Mouse (Mus musculus): ENCODE data around the gene Hmcn2. TPM values are rescaled to one million over a fixed set of nuclear protein-coding genes. Genes with fewer than 3 reads are reported as not detected.

Gene Hmcn2
- total and polyA plus RNA-seq, 2 experiments from 2014 or later: 0.54 to 0.68 TPM

DNA sequence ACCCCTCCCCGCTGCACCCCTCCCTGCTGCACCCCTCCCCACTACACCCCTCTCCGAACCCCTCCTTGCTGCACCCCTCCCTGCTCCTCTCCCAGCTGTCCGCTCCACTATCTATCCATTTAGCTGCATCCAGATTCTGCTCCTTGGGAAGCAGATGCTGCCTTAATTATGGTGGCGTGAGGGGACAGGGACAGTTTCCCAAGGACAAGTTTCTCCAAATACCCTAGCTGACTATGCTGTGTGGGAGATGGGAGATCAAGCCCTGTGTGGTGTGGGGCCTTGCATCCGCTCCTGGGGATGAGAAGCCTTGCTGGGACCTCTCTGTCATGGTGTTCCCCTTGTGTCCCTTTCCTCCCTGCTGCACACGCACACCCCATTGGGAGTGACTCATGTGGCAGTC is 39.2 kb upstream of the Hmcn2 start:
- Histone ChIP-seq H3K9ac (replicated peaks; ENCODE audit: low read length) (no peak overlapping the region), H3K9me3 (ENCODE audit: low read length) (no peaks in the 10 kb centered on the region), H3K27me3 (ENCODE audit: insufficient read depth, low read length) (no peaks in the 10 kb centered on the region), H3K4me2 (ENCODE audit: low read depth, low read length) (no peak overlapping the region), H3K4me3 (ENCODE audit: low read length) (no peak overlapping the region), H3K4me1 (ENCODE audit: insufficient read depth, low read length) (no peaks in the 10 kb centered on the region), H3K27ac (no peak overlapping the region), H3K36me3 (ENCODE audit: insufficient read depth, low read length) (no peaks in the 10 kb centered on the region)
- TF ChIP-seq CTCF (IDR thresholded peaks at IDR 0.05; ENCODE audit: low read depth): no peak
- no peak for ATAC-seq
- no peak for DNase-seq (ENCODE audit: low spot score)
- WGBS: 81% methylated on average over 6 of the region's 6 CpGs

DNA sequence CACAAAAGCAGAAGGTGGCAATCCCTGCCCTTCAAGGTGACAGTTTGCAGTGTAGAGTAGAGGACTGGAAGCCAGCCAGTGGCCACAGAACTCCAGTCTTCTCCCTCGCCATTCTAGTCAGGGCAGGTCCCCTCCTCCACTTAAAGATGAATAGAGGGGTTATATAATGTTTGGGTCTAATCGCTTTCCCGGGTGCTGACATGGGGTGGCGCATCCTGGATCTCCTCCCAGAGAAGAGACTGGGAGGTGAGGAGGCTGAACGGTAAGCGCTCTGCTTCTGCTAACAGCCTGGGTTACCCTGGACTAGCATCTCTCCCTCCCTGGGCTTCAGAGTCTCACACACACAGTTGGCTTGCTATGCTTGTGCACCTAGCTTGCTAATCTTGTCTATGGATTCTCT is 36.4 kb upstream of the Hmcn2 start:
- Histone ChIP-seq H3K4me2 (ENCODE audit: low read depth, low read length) (no peak overlapping the region), H3K36me3 (ENCODE audit: insufficient read depth, low read length) (peaks cover 11% of the 10 kb centered on the region), H3K9me3 (ENCODE audit: low read length) (no peaks in the 10 kb centered on the region), H3K9ac (replicated peaks; ENCODE audit: low read length) (no peak overlapping the region), H3K27me3 (ENCODE audit: insufficient read depth, low read length) (no peaks in the 10 kb centered on the region), H3K27ac (peak overlapping the region; percentile 20; the same call in 1 of the 2 replicates), H3K4me1 (ENCODE audit: insufficient read depth, low read length) (no peaks in the 10 kb centered on the region), H3K4me3 (ENCODE audit: low read length) (no peak overlapping the region)
- 49% methylated on average over 6 of the region's 6 CpGs for WGBS
- ATAC-seq (no peak), DNase-seq (ENCODE audit: low spot score) (no peak)
- TF ChIP-seq CTCF (IDR thresholded peaks at IDR 0.05; ENCODE audit: low read depth): no peak

DNA sequence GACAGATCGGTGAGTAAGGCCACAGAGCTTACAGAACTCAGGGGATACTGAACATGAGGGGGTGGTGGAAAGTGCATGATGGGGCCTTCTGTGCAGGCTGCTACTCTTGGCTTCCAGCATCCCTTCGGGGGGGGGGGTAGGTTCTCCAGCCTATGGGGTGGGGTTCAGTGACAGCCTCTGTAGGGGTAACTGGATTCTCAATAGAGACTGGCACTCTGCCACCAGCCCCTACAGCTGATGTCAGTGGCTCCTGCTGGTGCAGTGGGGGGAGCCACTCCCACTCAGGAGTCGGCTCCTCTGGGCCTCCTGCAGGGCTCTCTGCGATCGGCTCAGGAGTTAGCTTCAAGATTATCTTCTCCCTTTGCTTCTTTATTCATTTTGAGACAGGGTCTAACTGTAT is 35.7 kb upstream of the Hmcn2 start:
- 41% methylated on average over 5 of the region's 5 CpGs for WGBS
- no peaks in the 10 kb centered on the region for H3K27me3 ChIP-seq (ENCODE audit: insufficient read depth, low read length)
- no peak overlapping the region for H3K4me2 ChIP-seq (ENCODE audit: low read depth, low read length)
- ATAC-seq (no peak), DNase-seq (ENCODE audit: low spot score) (no peak)
- no peak for TF ChIP-seq CTCF (IDR thresholded peaks at IDR 0.05; ENCODE audit: low read depth)
- H3K9me3 ChIP-seq (ENCODE audit: low read length): no peaks in the 10 kb centered on the region
- H3K4me3 ChIP-seq (ENCODE audit: low read length): no peak overlapping the region
- peaks cover 11% of the 10 kb centered on the region for H3K36me3 ChIP-seq (ENCODE audit: insufficient read depth, low read length)
- no peak overlapping the region for H3K9ac ChIP-seq (replicated peaks; ENCODE audit: low read length)
- H3K4me1 ChIP-seq (ENCODE audit: insufficient read depth, low read length): no peaks in the 10 kb centered on the region
- no peak overlapping the region for H3K27ac ChIP-seq

DNA sequence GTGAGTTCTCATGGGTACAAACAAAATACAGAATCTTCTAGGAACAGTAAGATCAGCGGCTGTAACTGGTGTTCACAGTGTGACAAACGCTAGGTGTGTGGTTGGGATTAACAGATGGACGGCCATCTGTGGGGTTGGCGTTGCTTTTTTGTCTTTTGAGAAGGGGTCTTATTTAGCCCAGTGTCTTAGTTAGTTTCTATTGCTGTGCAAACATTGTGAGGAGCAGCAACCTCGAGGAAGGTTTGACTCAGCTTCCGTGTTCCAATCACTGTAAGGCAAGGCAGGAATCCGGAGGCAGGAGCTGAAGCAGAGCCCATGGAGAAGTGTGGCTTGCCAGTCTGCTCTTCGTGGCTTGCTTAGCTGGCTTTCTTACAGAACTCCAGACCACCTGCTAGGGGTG is 33.1 kb upstream of the Hmcn2 start:
- WGBS: 59% methylated on average over 8 of the region's 8 CpGs
- Histone ChIP-seq H3K36me3 (ENCODE audit: insufficient read depth, low read length) (peaks cover 33% of the 10 kb centered on the region), H3K4me1 (ENCODE audit: insufficient read depth, low read length) (no peaks in the 10 kb centered on the region), H3K4me3 (ENCODE audit: low read length) (no peak overlapping the region), H3K9me3 (ENCODE audit: low read length) (no peaks in the 10 kb centered on the region), H3K4me2 (ENCODE audit: low read depth, low read length) (no peak overlapping the region), H3K9ac (replicated peaks; ENCODE audit: low read length) (no peak overlapping the region), H3K27me3 (ENCODE audit: insufficient read depth, low read length) (no peaks in the 10 kb centered on the region), H3K27ac (no peak overlapping the region)
- no peak for TF ChIP-seq CTCF (IDR thresholded peaks at IDR 0.05; ENCODE audit: low read depth)
- no peak for ATAC-seq
- no peak for DNase-seq (ENCODE audit: low spot score)

DNA sequence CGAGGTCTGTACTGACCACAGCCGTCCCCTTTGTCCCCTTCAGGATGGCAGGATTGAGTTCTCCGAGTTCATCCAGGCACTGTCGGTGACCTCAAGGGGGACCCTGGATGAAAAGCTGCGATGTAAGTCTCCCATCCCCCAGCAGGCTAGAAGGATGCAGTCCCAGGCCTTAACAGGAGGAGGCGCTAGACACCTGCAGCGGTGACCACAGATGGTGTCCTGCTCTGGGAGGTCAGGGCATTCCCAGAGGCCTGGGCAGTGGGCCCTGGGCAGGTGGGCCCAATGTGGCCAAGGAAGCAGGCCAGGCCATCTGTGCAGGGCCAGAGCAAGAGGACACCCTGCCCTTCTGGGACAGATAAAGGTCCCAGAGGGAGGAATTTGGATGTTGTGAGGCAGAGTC is 31.9 kb upstream of the Hmcn2 start:
- DNase-seq (ENCODE audit: low spot score): no peak
- no peak for ATAC-seq
- H3K9ac ChIP-seq (replicated peaks; ENCODE audit: low read length): no peak overlapping the region
- TF ChIP-seq CTCF (IDR thresholded peaks at IDR 0.05; ENCODE audit: low read depth): peak; percentile 64
- 51% methylated on average over 7 of the region's 7 CpGs for WGBS
- H3K4me1 ChIP-seq (ENCODE audit: insufficient read depth, low read length): no peaks in the 10 kb centered on the region
- H3K4me2 ChIP-seq (ENCODE audit: low read depth, low read length): no peak overlapping the region
- H3K36me3 ChIP-seq (ENCODE audit: insufficient read depth, low read length): peaks cover 44% of the 10 kb centered on the region
- no peaks in the 10 kb centered on the region for H3K27me3 ChIP-seq (ENCODE audit: insufficient read depth, low read length)
- no peak overlapping the region for H3K4me3 ChIP-seq (ENCODE audit: low read length)
- no peak overlapping the region for H3K27ac ChIP-seq
- no peaks in the 10 kb centered on the region for H3K9me3 ChIP-seq (ENCODE audit: low read length)

DNA sequence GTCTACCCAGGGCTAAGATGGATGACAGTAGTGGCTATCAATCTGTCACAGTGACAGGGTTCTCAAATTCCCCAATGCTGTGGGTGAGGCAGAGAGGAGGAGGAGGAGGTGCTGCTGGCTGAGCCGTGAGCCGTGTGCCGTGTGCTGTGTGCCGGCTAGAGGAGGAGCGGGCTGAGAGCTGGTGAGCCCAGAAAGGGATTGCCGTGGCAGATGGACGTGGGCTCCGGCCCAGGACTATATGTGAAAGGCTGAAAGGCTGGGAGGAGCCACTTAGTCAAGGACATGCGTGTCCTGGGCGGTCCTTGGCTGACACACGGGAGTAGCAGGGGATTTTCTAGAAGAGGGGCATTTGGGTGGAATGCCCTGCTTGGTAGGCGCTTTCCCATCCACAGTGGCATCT is 31.3 kb upstream of the Hmcn2 start:
- Histone ChIP-seq H3K27ac (no peak overlapping the region), H3K9ac (replicated peaks; ENCODE audit: low read length) (no peak overlapping the region), H3K9me3 (ENCODE audit: low read length) (no peaks in the 10 kb centered on the region), H3K4me3 (ENCODE audit: low read length) (no peak overlapping the region), H3K4me1 (ENCODE audit: insufficient read depth, low read length) (no peaks in the 10 kb centered on the region), H3K27me3 (ENCODE audit: insufficient read depth, low read length) (no peaks in the 10 kb centered on the region), H3K36me3 (ENCODE audit: insufficient read depth, low read length) (peaks cover 46% of the 10 kb centered on the region), H3K4me2 (ENCODE audit: low read depth, low read length) (no peak overlapping the region)
- ATAC-seq (no peak), DNase-seq (ENCODE audit: low spot score) (no peak)
- TF ChIP-seq CTCF (IDR thresholded peaks at IDR 0.05; ENCODE audit: low read depth): no peak
- WGBS: 91% methylated on average over 12 of the region's 12 CpGs

DNA sequence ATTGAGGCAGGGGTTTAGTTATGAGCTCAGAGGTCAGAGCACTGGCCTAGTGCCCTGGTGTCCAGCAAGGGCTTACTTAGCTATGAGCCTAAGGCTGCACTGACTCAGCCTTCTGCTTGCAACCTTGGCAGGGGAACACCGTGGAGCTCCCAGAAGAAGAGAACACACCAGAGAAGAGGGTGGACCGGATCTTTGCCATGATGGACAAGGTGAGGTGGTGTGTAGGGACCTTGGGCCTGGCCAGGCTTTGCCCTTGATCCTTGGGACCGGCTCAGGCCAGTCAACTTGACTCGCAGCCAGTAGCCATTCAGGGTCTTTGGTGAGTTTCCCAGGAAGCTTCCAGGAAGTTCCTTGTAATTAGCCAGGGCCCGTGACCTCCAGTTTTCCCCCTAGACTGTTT is 29.7 kb upstream of the Hmcn2 start:
- no peak for TF ChIP-seq CTCF (IDR thresholded peaks at IDR 0.05; ENCODE audit: low read depth)
- peaks cover 57% of the 10 kb centered on the region for H3K36me3 ChIP-seq (ENCODE audit: insufficient read depth, low read length)
- no peaks in the 10 kb centered on the region for H3K27me3 ChIP-seq (ENCODE audit: insufficient read depth, low read length)
- no peaks in the 10 kb centered on the region for H3K4me1 ChIP-seq (ENCODE audit: insufficient read depth, low read length)
- DNase-seq (ENCODE audit: low spot score) (no peak), ATAC-seq (no peak)
- no peak overlapping the region for H3K4me2 ChIP-seq (ENCODE audit: low read depth, low read length)
- no peak overlapping the region for H3K9ac ChIP-seq (replicated peaks; ENCODE audit: low read length)
- no peak overlapping the region for H3K4me3 ChIP-seq (ENCODE audit: low read length)
- WGBS: 90% methylated on average over 5 of the region's 5 CpGs
- H3K9me3 ChIP-seq (ENCODE audit: low read length): no peaks in the 10 kb centered on the region
- no peak overlapping the region for H3K27ac ChIP-seq

Measured in hindbrain, postnatal 0 days (tissue).